Mouse (Mus musculus) spleen, adult 10 weeks (tissue): ENCODE data around the gene Myo3b. TPM values are rescaled to one million over a fixed set of nuclear protein-coding genes. Genes with fewer than 3 reads are reported as not detected.

Source experiments
- polyA plus RNA-seq: library from polyadenylated mRNA; stranded (reverse); fragments of 350-450 nt; fragmentation: Illumina TruSeq; extraction: RNeasy Lipid Tissue Mini Kit (QIAGEN cat#74804); gene quantifications from one replicate; pipeline ENCODE4 v1.2.3, GENCODE M21; 2015; ENCODE audit warnings: low replicate concordance; ENCODE audit not compliant: insufficient read depth

Myo3b gene
- polyA plus RNA-seq: 0.69 TPM

GRCm38 (mm10) chr2:70038752-70039151 lies at the start of gene Myo3b:
TSS of gene Myo3b (plus strand) at chr2:70039126.

Other genes starting within 250 kb of the Myo3b start
- 3.5 TPM for gene Ccdc173, start 249.6 kb upstream of the Myo3b start, polyA plus RNA-seq
- gene Phospho2, start 249.5 kb upstream of the Myo3b start, polyA plus RNA-seq: 27.2 TPM
- gene Klhl23, start 217.2 kb upstream of the Myo3b start, polyA plus RNA-seq: 9.3 TPM
- gene Ssb, start 177.6 kb upstream of the Myo3b start, polyA plus RNA-seq: 361 TPM
- 37.1 TPM for gene Mettl5, start 153.5 kb upstream of the Myo3b start, polyA plus RNA-seq
- gene Ubr3, start 141.9 kb upstream of the Myo3b start, polyA plus RNA-seq: 42.8 TPM